Mouse (Mus musculus): Measurements from ENCODE around the gene Srebf2.

DNA sequence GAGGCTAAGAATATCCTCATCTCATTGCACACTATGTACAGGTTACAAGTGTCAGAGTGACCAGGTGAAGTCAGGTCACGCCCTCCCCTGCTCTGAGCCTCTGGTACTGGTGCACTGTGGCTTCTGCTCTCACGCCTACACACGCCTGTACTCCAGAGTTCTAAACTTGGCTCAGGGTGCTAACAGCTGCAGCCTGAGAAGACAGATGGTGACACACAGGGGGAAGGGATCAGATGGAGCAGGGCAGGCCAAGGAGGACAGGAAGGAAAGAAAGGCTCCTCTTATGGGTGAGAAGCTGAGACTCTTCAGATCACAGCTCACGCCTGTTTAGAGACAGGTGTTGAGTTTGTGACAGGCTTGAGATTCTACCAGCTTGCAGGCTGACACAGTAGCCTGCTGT, 11.6 kb upstream of the Srebf2 start:
- TF ChIP-seq CTCF (IDR thresholded peaks at IDR 0.05; ENCODE audit: low read depth, low read length), result no peak
- no peak for TF ChIP-seq POLR2A (IDR thresholded peaks at IDR 0.05; ENCODE audit: borderline replicate concordance, low read depth, low read length)

All from bone marrow macrophage, adult 2 months (primary cell).